Mouse (Mus musculus): ENCODE measurements around the gene Pde6g.
A peak's percentile ranks its signal among the peaks of the same experiment; 100 is the strongest.

Pde6g gene

DNA sequence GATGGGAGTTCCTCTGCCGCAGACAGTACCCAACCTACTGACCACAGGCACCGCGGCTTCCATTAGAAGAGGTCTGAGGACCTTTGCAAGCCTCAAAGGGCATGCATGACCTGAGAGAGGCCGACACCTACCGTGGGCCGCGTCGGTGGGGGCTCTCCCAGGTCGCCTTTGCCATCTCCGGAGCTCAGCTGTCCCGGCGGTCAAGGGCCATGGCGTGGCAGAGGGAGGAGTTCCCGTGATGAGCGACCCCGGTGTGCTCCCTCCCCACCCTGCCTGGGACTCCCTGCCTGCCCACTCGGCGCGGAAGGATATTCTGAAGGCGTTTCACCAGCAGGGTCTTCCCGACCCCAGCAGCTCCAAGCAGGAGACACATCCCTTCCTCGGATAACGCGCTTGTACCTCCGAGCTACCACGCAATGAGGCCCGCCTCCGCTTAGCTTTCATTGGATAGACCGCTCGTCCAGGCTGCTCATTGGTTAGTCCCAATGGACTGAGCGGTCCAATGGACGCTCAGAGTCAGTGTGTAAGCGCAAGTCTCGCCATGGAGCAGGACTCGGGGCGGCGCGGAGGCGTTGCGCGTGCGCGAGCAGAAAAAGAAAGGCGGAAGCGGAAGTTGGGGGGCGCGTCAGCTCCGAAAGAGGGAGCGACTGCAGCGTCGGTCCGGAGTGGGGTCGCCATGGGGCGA, 13.9 kb upstream of the Pde6g start, which contains the start of gene Arl16:
Arl16 (minus strand) TSS at position 557 of the 685 bp plus-strand sequence.
- DNase-seq (ENCODE audit: low read depth), result peak; percentile 98

DNA sequence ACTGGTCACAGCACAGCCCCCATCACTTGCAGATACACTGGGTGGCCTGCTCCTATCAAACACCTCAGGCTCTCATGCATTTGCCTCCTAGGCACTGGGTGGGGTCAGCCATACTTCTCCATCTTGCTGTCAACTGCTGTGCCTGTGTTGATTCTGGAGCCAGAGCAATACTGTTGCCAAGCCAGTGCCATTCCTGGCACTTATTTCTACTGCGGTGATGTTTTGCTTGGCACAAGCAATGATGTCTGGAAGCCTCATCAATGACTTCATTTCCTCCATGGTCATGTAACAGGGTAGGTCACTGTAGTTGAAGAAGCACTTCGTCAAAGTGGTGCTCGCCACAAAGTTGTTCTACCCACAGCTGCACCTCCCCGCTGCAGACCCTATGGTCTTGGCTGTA, 12.2 kb upstream of the Pde6g start:
- DNase-seq (ENCODE audit: low read depth), result no peak

DNA sequence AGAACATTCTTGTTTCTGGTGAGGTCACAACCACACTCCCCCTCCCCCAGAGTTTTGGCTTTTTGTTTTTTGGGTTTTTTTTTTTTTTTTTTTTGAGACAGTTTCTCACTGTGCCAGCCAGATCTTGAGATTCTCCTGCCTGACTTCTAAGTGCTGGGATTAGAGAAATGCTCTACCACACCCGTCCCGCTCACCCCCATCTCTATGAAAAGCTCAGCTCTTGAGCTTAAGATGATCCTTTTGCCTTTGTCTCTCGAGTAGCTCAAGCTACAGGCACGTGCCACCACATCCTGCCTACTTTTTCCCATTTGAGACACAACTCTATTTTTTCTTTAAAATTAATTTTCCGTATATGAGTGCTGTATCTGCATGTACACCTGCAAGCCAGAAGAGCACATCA, 11.1 kb upstream of the Pde6g start:
- DNase-seq (ENCODE audit: low read depth), result no peak

DNA sequence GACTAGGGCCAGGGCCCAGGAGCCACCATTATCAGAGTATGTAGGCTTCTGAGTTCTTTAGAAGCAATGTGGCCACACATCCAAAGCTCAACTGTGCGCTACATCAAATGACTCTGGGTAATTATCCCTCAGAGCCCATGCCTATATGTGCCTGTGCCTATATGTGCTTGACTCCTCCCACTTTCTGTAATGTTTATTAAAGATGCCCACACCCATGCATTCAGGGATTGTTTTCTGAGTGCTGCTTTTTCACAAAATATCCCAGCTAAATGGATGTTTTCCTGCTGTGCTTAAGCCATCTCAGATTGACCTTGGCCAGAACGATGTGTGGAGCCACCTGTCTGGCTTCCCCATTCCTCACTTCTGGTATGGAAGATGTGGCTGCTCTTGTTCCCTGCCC, 10.2 kb upstream of the Pde6g start:
- no peak for DNase-seq (ENCODE audit: low read depth)

DNA sequence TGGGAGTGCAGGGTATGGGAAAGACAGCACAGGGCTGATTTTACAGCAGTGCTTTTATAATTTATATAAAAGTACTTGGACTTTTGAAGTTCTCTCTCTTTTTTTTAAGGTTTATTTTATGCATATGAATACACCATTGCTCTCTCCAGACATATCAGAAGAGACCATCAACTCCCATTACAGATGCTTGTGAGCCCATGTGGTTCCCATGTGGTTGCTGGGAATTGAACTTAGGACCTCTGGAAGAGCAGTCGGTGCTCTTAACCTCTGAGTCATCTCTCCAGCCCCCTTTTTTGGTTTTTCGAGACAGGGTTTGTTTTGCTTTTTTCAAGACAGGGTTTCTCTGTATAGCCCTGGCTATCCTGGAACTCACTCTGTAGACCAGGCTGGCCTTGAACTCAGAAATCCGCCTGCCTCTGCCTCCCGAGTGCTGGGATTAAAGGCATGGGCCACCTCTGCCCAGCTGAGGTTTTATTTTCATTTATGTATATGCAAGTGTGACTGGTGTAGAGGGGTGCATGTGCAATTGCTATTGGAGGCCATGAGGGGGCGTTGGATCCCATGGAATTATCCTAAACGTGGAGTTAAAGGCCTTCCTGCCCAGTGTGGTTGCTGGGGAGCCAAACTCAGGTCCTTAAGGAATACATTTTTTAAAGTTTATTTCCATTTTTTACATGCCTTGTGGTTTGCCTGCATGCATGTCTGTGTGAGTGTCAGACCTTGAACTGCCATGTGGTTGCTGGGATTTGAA, 5.7 kb upstream of the Pde6g start:
- peak; percentile 55 for DNase-seq (ENCODE audit: low read depth)

DNA sequence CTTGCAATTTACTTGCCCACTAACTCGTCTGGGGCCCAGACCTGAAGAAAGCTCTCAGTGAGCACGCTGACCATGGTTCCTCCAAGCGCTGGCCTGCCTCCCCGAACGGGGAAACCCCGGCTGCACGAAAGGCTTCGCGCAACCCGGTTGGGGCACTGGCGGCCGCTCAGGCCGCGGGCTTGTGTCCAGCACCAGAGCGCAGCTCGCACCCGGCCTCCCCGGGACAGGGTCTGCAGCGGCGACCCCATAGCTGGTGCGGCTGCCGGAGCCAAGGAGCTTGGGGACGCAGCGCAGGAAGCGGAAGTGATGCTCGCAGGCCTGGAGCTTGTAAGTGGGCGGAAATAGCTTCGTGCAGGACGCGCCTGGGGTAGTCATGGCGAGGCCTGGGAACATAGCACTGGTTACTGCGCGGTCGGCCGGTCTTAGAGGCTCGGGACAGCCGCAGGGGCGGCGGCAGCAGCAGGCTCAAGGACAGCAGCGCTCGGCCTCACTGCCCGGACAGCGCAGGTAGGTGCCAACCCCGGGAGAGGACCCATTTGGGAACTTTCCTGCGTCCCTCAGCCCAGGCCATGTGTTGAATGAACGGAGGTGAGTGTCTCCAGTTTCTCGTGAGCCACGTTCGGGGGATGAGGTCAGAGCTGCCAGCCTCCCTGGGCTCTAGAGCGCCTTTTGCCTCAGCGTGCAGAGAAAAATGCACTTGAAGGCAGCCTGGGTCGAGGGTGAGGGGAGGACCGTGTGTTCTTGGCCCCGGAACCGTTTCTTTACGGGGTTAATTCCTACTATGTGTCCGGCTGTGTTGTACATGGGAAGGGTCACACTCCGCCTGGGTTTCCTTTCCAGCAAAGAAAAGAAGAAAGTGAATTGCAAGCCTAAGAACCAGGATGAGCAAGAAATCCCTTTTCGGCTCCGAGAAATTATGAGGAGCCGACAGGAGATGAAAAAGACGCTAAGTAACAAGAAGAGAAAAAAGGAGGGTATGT, 4.8 kb upstream of the Pde6g start, which contains the start of the genes Oxld1 and Ccdc137:
Oxld1 (minus strand) TSS at position 297 of the 980 bp plus-strand sequence.
Ccdc137 (plus strand) TSS at position 344 of the 980 bp plus-strand sequence.
- peak; percentile 87 for DNase-seq (ENCODE audit: low read depth)

DNA sequence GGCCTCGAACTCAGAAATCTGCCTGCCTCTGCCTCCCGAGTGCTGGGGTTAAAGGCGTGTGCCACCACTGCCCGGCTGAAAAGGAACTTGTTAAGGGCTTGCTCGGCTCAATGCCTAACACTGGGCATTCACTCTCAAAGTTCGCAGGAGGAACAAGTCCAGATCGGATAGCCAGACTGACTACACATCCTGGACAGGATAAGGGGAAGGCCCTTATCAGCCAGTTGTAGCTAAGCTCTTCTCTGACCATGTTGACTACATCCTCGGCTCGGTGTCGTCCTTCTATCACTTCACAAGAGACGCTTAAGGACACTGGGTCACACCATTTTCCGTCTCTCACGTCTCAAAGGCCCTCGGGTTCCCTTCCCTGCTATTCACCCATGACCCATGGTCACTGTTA, 4.1 kb upstream of the Pde6g start:
- DNase-seq (ENCODE audit: low read depth), result no peak

DNA sequence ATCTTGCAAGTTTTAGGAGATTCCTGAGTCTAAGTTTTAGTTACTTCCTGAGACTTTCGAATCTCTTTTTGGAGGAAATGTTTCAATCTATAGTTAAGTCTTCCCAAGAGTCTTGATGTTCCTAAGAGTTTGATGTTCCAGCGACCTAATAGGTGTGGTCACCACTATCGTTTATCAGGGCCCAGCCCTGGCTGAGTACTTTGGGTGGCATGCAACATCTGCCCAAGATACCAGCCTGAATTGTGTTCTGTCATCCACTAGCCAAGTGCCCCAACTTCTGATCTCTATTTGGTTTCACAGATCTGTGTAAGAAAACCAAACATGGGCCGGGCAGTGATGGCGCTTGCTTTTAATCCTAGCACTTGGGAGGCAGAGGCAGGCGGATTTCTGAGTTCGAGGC, 2.1 kb upstream of the Pde6g start:
- DNase-seq (ENCODE audit: low read depth), result no peak

DNA sequence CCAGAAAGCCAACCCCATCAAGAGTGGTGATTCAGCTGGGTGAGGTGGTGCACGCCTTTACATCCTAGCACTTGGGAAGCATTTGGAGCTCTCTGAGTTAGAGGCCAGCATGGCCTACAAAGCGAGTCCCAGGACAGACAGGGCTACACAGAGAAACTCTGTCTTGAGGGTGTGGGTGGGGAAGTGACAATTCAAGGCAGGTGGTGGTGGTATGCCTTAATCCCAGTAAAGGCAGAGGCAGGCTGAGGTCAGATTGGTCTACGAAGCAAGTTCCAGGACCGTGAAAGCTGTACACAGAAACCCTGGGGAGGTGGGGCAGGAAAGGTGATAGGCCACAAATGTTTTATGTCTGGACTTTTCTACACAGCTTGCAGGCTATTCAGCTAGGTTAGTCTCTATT, 1.7 kb upstream of the Pde6g start:
- DNase-seq (ENCODE audit: low read depth), result no peak

DNA sequence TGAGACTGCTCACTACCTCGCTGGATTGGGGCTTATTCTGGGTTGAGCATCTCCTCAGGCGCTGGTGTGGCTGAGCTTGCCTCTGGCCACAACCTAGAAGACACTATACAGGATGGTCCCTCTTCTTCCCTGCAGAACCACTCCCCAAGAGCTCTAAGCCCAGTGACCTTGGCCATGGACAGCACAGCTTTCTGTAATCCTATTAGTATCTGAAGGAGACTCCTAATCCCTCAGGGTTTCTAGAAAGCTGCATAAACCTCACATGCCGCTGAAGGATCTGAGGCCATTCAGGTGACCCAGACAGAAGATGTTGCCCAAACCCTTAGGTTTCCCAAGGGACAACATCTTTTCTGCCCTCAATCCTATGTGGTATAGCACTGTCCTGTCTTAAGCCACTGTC, 1.1 kb downstream of the Pde6g start:
- no peak for DNase-seq (ENCODE audit: low read depth)

DNA sequence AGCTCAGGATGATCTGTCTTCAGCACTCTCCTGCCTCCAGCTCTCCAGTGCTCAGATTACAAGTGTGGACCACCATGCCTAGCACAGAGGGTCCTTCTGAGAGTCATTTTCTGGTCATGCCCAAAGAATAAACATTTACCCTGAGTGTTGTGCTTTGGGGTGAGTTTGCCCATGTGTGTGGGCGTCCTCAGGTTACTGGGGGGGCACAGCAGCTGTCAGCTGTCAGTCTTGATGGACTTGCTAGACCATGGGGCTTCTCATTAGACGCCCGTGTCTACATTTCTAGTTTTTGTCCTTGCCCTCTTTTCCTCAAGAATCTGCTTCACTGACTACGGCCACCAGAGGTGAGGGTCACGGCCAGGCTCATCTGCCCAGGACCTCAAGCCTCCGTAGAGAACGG, 6.1 kb downstream of the Pde6g start:
- no peak for DNase-seq (ENCODE audit: low read depth)

DNA sequence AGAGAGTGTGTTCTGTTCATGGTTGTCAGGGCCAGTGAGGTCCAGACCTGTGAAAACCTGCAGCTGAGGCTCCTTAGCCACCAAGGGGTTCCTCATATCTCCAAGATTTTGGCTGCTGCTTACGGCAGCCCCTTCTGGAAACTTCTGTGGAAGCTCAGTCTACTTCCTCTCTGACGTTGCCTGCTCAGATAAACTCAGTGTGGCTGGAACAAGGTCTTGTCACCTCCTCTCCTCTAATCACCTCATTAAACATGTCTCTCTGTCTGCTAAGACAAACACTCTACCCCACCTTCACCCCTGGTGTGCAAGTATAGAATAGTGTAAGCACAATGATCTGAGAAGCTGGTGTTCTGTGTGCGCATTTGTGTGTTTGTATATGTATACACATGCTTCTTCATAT, 7.8 kb downstream of the Pde6g start:
- DNase-seq (ENCODE audit: low read depth), result no peak

DNA sequence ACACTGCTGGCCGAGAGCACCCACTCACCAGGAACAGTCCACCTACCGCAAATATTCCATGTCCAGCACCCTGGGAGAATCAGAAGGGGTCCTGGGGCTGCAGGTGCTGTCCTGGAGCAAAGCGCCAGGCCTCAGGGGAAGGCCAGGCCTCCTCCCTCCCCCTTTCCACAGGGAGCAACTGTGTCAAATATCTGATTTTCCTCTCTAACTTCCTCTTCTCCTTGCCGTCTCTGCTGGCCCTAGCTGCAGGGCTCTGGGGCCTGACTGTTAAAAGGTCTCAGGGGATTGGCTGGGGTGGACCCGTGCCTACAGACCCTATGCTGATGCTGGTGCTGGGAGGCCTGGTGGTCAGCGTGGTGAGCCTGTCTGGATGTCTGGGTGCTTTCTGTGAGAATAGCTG, 9.2 kb downstream of the Pde6g start:
- DNase-seq (ENCODE audit: low read depth), result no peak

DNA sequence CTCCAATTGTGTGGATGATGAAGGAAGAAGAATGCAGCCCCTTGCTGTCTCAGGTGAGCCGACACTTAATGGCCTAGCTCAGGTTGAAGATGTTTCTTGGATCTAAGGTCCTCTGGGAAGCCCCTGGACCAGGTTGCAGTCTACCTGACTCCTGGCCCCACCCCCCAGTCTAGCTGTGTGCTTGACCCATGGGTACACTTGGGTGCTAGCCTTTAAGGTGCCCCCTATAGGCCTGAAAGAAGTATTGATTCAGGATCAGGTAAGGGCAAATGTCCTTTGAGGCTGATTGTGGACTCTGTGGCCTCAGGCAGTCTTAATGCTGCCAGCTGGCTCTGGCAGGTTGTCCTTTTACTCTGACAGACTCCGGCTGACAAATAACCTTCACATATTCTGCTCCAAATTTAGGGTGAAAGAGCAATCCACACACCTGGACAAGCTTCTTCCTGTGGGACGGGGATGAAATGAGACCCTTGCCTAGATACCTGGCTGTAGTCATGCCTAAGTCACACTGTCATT, 10.5 kb downstream of the Pde6g start:
- DNase-seq (ENCODE audit: low read depth), result no peak

DNA sequence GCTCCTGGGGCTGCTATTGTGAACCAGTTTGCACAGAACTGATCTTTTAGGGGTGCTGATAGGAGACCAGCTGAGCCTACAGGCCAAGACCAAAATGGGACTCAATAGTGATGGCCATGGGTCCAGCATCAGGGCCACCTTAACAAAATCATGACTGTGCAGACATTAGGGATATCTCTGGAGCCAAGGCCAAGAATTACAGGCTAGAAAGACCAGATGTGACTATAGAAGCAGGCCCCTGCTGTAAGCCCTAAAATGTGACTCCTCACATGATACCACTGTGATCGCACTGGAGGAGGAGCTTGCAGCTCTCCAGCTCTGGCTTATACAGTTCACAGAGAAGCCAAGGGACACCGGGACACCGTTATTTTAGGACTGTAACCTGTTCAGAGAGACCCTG, 11.0 kb downstream of the Pde6g start, which contains the start of gene Tspan10:
Tspan10 (plus strand) TSS at position 301 of the 400 bp plus-strand sequence.
- DNase-seq (ENCODE audit: low read depth), result no peak

DNA sequence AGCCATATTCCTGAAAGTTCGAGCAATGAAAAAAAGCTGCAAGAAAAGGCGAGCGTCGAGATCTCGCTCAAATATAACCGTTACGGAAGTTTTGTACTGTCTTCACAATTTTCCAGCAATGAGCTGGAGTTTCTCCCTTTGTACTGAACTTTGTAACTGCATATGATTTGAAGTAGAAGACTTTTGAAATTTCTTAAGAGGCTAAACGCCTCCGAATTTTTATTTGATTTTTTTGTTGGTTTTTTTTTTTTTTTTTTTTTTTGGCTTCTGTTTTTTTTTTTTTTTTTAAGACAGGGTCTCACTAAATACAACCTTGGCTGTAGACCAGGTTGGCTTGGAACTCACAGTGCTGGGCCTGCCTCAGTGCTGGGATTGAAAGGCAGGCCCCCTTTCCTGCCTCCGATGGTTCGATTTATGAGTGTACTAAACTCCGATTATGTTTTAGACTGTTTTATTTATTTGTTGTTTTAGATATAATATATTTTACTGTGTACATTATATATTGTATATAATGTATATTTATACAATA, 15.4 kb downstream of the Pde6g start:
- DNase-seq (ENCODE audit: low read depth), result no peak

DNA sequence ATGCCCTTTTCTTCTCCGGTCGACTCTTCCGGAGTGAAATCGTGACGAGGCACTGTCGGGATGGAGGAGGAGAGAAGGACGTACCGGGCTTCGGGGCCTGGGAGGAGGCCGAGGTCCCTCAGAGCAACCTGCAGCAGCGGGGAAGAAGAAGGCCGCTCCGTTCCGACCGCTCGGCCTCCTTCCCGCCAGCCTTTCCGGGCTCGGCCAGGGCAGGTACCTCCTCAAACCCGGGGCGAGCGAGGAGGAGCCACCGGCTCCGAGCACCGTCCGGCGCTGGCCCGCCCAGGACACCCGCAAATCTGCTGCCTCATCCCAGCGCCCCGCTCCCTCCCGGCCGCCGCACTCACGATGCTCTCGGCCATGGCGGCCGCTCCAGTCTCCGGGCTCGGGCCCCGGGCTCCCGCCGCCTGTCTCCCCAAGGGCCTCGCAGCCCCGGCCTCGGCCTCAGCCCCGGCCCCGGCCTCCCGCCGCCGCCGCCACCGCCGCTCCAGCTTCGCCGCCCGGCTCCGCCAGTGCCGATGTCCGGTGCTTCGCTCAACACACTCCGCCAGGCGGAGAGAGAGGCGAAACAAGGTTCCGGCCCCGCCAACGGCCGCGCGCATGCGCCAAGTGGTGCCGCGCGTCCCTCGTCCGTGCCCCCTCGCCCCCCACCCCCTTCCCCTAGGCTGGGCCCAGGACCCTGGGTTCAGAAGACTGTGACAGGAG, 16.0 kb downstream of the Pde6g start, which contains the start of gene Nploc4:
Nploc4 (minus strand) TSS at position 557 of the 705 bp plus-strand sequence.
- DNase-seq (ENCODE audit: low read depth), result peak; percentile 91

DNA sequence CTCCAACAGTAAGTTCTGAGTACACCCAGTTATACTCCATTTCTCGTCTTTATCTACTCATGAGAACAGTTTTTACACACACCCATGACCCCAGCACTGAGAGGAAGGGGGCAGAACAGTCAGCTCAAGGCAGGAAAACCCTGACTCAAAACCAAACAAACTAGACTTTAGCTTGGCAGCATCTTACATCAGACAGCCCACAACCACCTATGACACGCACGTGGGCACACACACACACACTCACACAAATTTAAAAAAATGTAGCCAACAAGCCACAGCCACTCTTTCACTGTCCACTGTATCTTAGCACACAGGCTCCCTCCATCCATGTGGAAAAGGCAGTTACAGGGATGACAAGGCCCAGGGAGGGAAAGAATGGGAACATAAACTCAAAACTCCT, 26.6 kb downstream of the Pde6g start:
- no peak for DNase-seq (ENCODE audit: low read depth)

DNA sequence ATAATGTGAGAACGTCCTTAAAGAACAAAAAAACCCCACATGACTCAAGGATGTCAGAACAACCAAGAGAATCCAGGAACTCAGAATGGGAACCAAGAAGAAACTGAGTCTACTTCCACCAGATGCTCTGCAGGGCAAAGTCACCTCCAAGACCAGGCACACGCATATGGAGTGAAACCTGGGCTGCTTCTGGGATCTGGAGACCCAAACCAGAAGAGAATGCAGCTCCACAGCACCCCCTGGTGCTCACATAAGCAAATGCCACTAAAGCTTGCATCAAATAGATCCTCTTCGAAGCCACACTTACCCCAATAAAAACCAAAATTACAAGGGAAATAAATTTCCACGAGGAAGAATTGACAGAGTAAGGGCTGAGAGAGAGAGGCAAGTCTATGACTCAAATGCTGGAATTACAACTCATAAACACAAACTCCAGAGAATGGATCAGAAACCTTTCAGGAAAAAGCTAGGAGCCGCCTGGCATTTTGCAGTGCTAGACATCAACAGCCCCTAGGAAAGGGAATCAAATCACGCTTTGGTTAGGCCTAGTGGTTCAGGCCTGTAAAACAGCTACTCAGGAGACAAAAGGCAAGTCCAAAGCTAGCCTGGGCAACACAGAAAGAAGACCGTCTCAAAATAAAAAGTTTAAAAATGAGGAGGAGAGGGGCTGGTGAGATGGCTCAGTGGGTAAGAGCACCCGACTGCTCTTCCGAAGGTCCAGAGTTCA, 29.6 kb downstream of the Pde6g start:
- DNase-seq (ENCODE audit: low read depth), result peak; percentile 78
